Mouse (Mus musculus): ENCODE measurements at regions not wholly inside any gene's neighbourhood (a gene's known extent, or its start where the extent isn't known, plus 50 kb on each side); places are given as distances from the start of the nearest gene placed in this dataset.

GRCm38 (mm10) chr11:112851321-112851720, 69.3 kb downstream of the Sox9 start:
- no peak for TF ChIP-seq POLR2A (IDR thresholded peaks at IDR 0.05; ENCODE audit: low read depth, low read length)
- no peak for TF ChIP-seq CTCF (conservative IDR thresholded peaks at IDR 0.05; ENCODE audit: insufficient read depth, insufficient read length, low read depth, low read length)
- Histone ChIP-seq H3K27me3 (replicated peaks; ENCODE audit: control insufficient read depth, insufficient read depth, low read length) (no peaks in the 10 kb centered on the region), H3K27ac (ENCODE audit: insufficient read depth, low read depth, low read length) (no peak overlapping the region), H3K4me3 (ENCODE audit: insufficient read depth, low read depth, low read length) (no peak overlapping the region), H3K4me1 (ENCODE audit: control insufficient read depth, insufficient read depth, low read length) (no peaks in the 10 kb centered on the region), H3K36me3 (ENCODE audit: control insufficient read depth, insufficient read depth, low read length) (no peaks in the 10 kb centered on the region)
- no peak for DNase-seq
- 77% methylated on average over 9 of the region's 9 CpGs for WGBS

GRCm38 (mm10) chr11:112855975-112856374, 74.0 kb downstream of the Sox9 start:
- TF ChIP-seq CTCF (conservative IDR thresholded peaks at IDR 0.05; ENCODE audit: insufficient read depth, insufficient read length, low read depth, low read length) (no peak), POLR2A (IDR thresholded peaks at IDR 0.05; ENCODE audit: low read depth, low read length) (no peak)
- H3K36me3 ChIP-seq (ENCODE audit: control insufficient read depth, insufficient read depth, low read length) = no peaks in the 10 kb centered on the region
- no peaks in the 10 kb centered on the region for H3K4me1 ChIP-seq (ENCODE audit: control insufficient read depth, insufficient read depth, low read length)
- H3K4me3 ChIP-seq (ENCODE audit: insufficient read depth, low read depth, low read length) = no peak overlapping the region
- H3K27me3 ChIP-seq (replicated peaks; ENCODE audit: control insufficient read depth, insufficient read depth, low read length) = no peaks in the 10 kb centered on the region
- no peak for DNase-seq
- no peak overlapping the region for H3K27ac ChIP-seq (ENCODE audit: insufficient read depth, low read depth, low read length)
- WGBS = 65% methylated on average over 5 of the region's 5 CpGs

- WGBS = 88% methylated on average over 7 of the region's 7 CpGs
- H3K4me3 ChIP-seq (ENCODE audit: insufficient read depth, low read depth, low read length) = no peak overlapping the region
- no peaks in the 10 kb centered on the region for H3K36me3 ChIP-seq (ENCODE audit: control insufficient read depth, insufficient read depth, low read length)
- H3K27me3 ChIP-seq (replicated peaks; ENCODE audit: control insufficient read depth, insufficient read depth, low read length) = no peaks in the 10 kb centered on the region
- no peaks in the 10 kb centered on the region for H3K4me1 ChIP-seq (ENCODE audit: control insufficient read depth, insufficient read depth, low read length)
- TF ChIP-seq CTCF (conservative IDR thresholded peaks at IDR 0.05; ENCODE audit: insufficient read depth, insufficient read length, low read depth, low read length) (no peak), POLR2A (IDR thresholded peaks at IDR 0.05; ENCODE audit: low read depth, low read length) (no peak)
- no peak overlapping the region for H3K27ac ChIP-seq (ENCODE audit: insufficient read depth, low read depth, low read length)
- DNase-seq = no peak
These were observed 77.3 kb downstream of the Sox9 start for GRCm38 (mm10) chr11:112859309-112859708.

- Histone ChIP-seq H3K4me1 (ENCODE audit: control insufficient read depth, insufficient read depth, low read length) (no peaks in the 10 kb centered on the region), H3K27me3 (replicated peaks; ENCODE audit: control insufficient read depth, insufficient read depth, low read length) (no peaks in the 10 kb centered on the region), H3K27ac (ENCODE audit: insufficient read depth, low read depth, low read length) (no peak overlapping the region), H3K4me3 (ENCODE audit: insufficient read depth, low read depth, low read length) (no peak overlapping the region), H3K36me3 (ENCODE audit: control insufficient read depth, insufficient read depth, low read length) (no peaks in the 10 kb centered on the region)
- no peak for DNase-seq
- 35% methylated on average over 11 of the region's 11 CpGs for WGBS
- TF ChIP-seq POLR2A (IDR thresholded peaks at IDR 0.05; ENCODE audit: low read depth, low read length) (no peak), CTCF (conservative IDR thresholded peaks at IDR 0.05; ENCODE audit: insufficient read depth, insufficient read length, low read depth, low read length) (no peak)
These were observed 78.8 kb downstream of the Sox9 start for GRCm38 (mm10) chr11:112860797-112861196.

- H3K27ac ChIP-seq (ENCODE audit: insufficient read depth, low read depth, low read length) = no peak overlapping the region
- no peaks in the 10 kb centered on the region for H3K36me3 ChIP-seq (ENCODE audit: control insufficient read depth, insufficient read depth, low read length)
- 87% methylated on average over 5 of the region's 5 CpGs for WGBS
- no peaks in the 10 kb centered on the region for H3K27me3 ChIP-seq (replicated peaks; ENCODE audit: control insufficient read depth, insufficient read depth, low read length)
- TF ChIP-seq CTCF (conservative IDR thresholded peaks at IDR 0.05; ENCODE audit: insufficient read depth, insufficient read length, low read depth, low read length) (no peak), POLR2A (IDR thresholded peaks at IDR 0.05; ENCODE audit: low read depth, low read length) (no peak)
- DNase-seq = no peak
- no peaks in the 10 kb centered on the region for H3K4me1 ChIP-seq (ENCODE audit: control insufficient read depth, insufficient read depth, low read length)
- no peak overlapping the region for H3K4me3 ChIP-seq (ENCODE audit: insufficient read depth, low read depth, low read length)
These were observed 79.2 kb downstream of the Sox9 start for GRCm38 (mm10) chr11:112861233-112861632.

- Histone ChIP-seq H3K27ac (ENCODE audit: insufficient read depth, low read depth, low read length) (no peak overlapping the region), H3K4me1 (ENCODE audit: control insufficient read depth, insufficient read depth, low read length) (no peaks in the 10 kb centered on the region), H3K27me3 (replicated peaks; ENCODE audit: control insufficient read depth, insufficient read depth, low read length) (no peaks in the 10 kb centered on the region), H3K4me3 (ENCODE audit: insufficient read depth, low read depth, low read length) (no peak overlapping the region), H3K36me3 (ENCODE audit: control insufficient read depth, insufficient read depth, low read length) (no peaks in the 10 kb centered on the region)
- no peak for DNase-seq
- 91% methylated on average over 9 of the region's 9 CpGs for WGBS
- TF ChIP-seq CTCF (conservative IDR thresholded peaks at IDR 0.05; ENCODE audit: insufficient read depth, insufficient read length, low read depth, low read length) (no peak), POLR2A (IDR thresholded peaks at IDR 0.05; ENCODE audit: low read depth, low read length) (no peak)
These were observed 83.8 kb downstream of the Sox9 start for GRCm38 (mm10) chr11:112865836-112866235.

- 52% methylated on average over 5 of the region's 5 CpGs for WGBS
These were observed 87.5 kb downstream of the Sox9 start for GRCm38 (mm10) chr11:112869571-112869970.

More at GRCm38 (mm10) chr11:112869571-112869970, 87.5 kb downstream of the Sox9 start:
- Histone ChIP-seq H3K4me1 (ENCODE audit: control insufficient read depth, insufficient read depth, low read length) (peaks cover 12% of the 10 kb centered on the region; the same call in 1 of the 2 replicates), H3K4me3 (ENCODE audit: insufficient read depth, low read depth, low read length) (no peak overlapping the region), H3K36me3 (ENCODE audit: control insufficient read depth, insufficient read depth, low read length) (no peaks in the 10 kb centered on the region), H3K27ac (ENCODE audit: insufficient read depth, low read depth, low read length) (no peak overlapping the region), H3K27me3 (replicated peaks; ENCODE audit: control insufficient read depth, insufficient read depth, low read length) (no peaks in the 10 kb centered on the region)
- TF ChIP-seq POLR2A (IDR thresholded peaks at IDR 0.05; ENCODE audit: low read depth, low read length) = no peak
- no peak for TF ChIP-seq CTCF (conservative IDR thresholded peaks at IDR 0.05; ENCODE audit: insufficient read depth, insufficient read length, low read depth, low read length)
- no peak for DNase-seq

Data from kidney, adult 2 months (tissue).